Mouse (Mus musculus): ENCODE results near the gene Pygm.

Pygm gene

GRCm38 (mm10) chr19:6428501-6429200 lies 44.5 kb downstream of the Pygm start:
- no peak for DNase-seq (ENCODE audit: low read depth, low spot score)

- no peak for DNase-seq (ENCODE audit: low read depth, low spot score)
Measured at GRCm38 (mm10) chr19:6443016-6443415, 58.8 kb downstream of the Pygm start.

- no peak for DNase-seq (ENCODE audit: low read depth, low spot score)
Measured at GRCm38 (mm10) chr19:6445761-6446423, 61.7 kb downstream of the Pygm start.

GRCm38 (mm10) chr19:6446736-6447437 lies 62.7 kb downstream of the Pygm start:
- no peak for DNase-seq (ENCODE audit: low read depth, low spot score)
